Mouse (Mus musculus): Measurements from ENCODE around the gene A830005F24Rik.

DNA sequence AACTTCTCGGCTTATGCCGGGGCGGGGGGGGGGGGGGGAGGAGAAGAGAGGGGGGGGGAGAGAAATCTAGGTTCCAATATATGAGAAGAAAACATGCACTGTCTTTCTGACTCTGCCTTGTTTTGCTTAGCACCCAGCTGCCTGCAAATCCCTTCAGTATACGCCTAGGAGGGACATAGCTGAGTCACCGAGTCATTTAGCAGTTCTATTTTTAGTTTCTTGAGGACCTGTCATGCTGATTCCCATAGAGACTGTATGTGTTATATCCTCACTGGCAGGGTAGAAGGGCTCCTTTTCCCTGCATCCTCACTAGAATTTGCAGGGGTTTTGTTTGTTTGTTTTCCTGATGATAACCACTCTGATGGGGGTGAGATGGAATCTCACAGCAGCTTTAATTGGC is 20.2 kb upstream of the A830005F24Rik start:
- TF ChIP-seq POLR2A (IDR thresholded peaks at IDR 0.05; ENCODE audit: borderline replicate concordance, low read depth, low read length) (no peak), CTCF (IDR thresholded peaks at IDR 0.05; ENCODE audit: low read depth, low read length) (no peak)
